Mouse (Mus musculus) G1E (cell line): ENCODE measurements around the gene Atp6v1e1.

Experiments used
- CTCF ChIP-seq: IDR thresholded peaks from 2 replicates; pipeline ENCODE4 v1.5.1; 2012; ENCODE audit warnings: low read depth, low read length, inconsistent platforms, mixed read lengths
- TAL1 ChIP-seq: conservative IDR thresholded peaks from 2 replicates; pipeline ENCODE4 v1.6.1; 2012; ENCODE audit warnings: low read depth, low read length, inconsistent platforms, mixed read lengths

- TF ChIP-seq CTCF: no peak
- no peak for TF ChIP-seq TAL1
Measured at GRCm38 (mm10) chr6:120807738-120808081, 14.9 kb downstream of the Atp6v1e1 start.
